Mouse (Mus musculus) cerebellum, adult 18-20 months (tissue): Measurements from ENCODE around the gene Zfp410.
"Not testable (repeated sequence)": the region's sequence is repeated elsewhere in the genome, so short reads cannot be mapped to it uniquely, and the experiment has no call there.

Experiments used
- DNase-seq, 2 experiments: peaks; one replicate each; pipeline ENCODE4 v3.0.0; 2021

The Zfp410 gene

GRCm38 (mm10) chr12:84316721-84317621 lies at the start of gene Zfp410:
Gene Zfp410, plus strand, starts transcription at chr12:84316852.
- DNase-seq: peak; percentile 90 to 91

GRCm38 (mm10) chr12:84267264-84267663 lies 49.4 kb upstream of the Zfp410 start:
- no peak for DNase-seq

- DNase-seq: no peak
Observed at GRCm38 (mm10) chr12:84273366-84273765, 43.3 kb upstream of the Zfp410 start.

GRCm38 (mm10) chr12:84275288-84275687 lies 41.4 kb upstream of the Zfp410 start:
- no peak for DNase-seq

GRCm38 (mm10) chr12:84276288-84276687 lies 40.4 kb upstream of the Zfp410 start:
- DNase-seq: no peak

GRCm38 (mm10) chr12:84276799-84277198 lies 39.9 kb upstream of the Zfp410 start:
- no peak for DNase-seq

GRCm38 (mm10) chr12:84277832-84278231 lies 38.8 kb upstream of the Zfp410 start:
- no peak for DNase-seq

- no peak for DNase-seq
Observed at GRCm38 (mm10) chr12:84278901-84279300, 37.8 kb upstream of the Zfp410 start.

GRCm38 (mm10) chr12:84284391-84284790 lies 32.3 kb upstream of the Zfp410 start:
- DNase-seq: peak in 1 of 2 experiments; percentile 3

- DNase-seq: peak; percentile 85 to 90
Observed at GRCm38 (mm10) chr12:84284885-84285592, 31.6 kb upstream of the Zfp410 start, which contains the start of gene Ptgr2. Gene Ptgr2, plus strand, starts transcription at chr12:84285232.

GRCm38 (mm10) chr12:84285593-84285968 lies 31.1 kb upstream of the Zfp410 start:
- no peak for DNase-seq

GRCm38 (mm10) chr12:84288461-84288860 lies 28.2 kb upstream of the Zfp410 start:
- DNase-seq: peak; percentile 17 to 25

- DNase-seq: no peak
Observed at GRCm38 (mm10) chr12:84297851-84298250, 18.8 kb upstream of the Zfp410 start.

- DNase-seq: no peak
Observed at GRCm38 (mm10) chr12:84299265-84299664, 17.4 kb upstream of the Zfp410 start.

- DNase-seq: no peak
Observed at GRCm38 (mm10) chr12:84304101-84304500, 12.6 kb upstream of the Zfp410 start.

GRCm38 (mm10) chr12:84304554-84304953 lies 12.1 kb upstream of the Zfp410 start:
- no peak for DNase-seq

- no peak for DNase-seq
Observed at GRCm38 (mm10) chr12:84311306-84311705, 5.3 kb upstream of the Zfp410 start.

- no peak for DNase-seq
Observed at GRCm38 (mm10) chr12:84316006-84316405, 646 bp upstream of the Zfp410 start.

GRCm38 (mm10) chr12:84327111-84327512 lies 10.5 kb downstream of the Zfp410 start:
- no peak for DNase-seq

GRCm38 (mm10) chr12:84336963-84337625 lies 20.4 kb downstream of the Zfp410 start:
- DNase-seq: no peak

GRCm38 (mm10) chr12:84347192-84347591 lies 30.5 kb downstream of the Zfp410 start:
- peak in 1 of 2 experiments; percentile 22 for DNase-seq

GRCm38 (mm10) chr12:84358699-84359098 lies 42.0 kb downstream of the Zfp410 start:
- DNase-seq: not testable (repeated sequence)
